Mouse (Mus musculus): Measurements from ENCODE around the gene Gm20422.

Gene Gm20422

DNA sequence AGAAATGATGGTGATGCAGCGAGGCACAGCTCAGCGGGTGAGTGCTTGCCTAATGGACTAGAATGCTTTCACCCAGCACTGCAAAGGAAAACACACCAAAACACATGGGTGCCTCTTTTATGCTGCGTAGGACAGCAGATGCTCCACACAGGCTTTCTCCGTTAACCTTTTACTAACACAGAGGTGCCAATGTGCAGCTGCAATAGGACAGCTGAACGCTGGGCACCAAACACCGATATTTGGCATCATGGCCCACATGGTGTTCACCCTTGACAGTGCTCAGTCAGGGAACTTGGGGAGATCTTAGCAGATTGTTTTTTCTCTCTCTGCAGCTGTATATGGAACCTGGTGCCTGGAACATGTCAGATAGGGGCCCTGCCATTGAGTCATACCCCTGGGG, 20.2 kb upstream of the Gm20422 start:
- DNase-seq (ENCODE audit: inconsistent age in 2 of 2, low spot score in 1 of 2) = no peak

DNA sequence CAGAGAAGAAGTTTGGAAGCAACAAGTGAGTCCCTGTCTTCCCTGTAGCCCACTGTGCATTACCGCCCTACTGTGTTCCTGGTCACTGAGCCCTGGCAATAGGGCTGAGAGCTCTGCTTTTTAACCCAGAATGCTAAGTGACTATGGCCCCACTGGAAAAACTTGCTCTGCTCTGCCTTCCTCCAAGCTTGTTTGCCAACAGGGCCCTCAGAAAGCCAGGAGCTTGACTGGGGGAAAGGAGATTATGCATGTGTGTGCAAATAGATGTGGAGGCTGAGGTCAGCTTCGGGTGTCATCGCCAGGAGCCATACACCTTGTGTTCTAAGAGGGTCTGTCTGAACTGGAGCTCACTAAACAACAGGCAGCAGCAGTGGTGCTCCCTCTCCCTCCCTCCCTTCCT, 19.4 kb upstream of the Gm20422 start:
- no peak for DNase-seq (ENCODE audit: inconsistent age in 2 of 2, low spot score in 1 of 2)

DNA sequence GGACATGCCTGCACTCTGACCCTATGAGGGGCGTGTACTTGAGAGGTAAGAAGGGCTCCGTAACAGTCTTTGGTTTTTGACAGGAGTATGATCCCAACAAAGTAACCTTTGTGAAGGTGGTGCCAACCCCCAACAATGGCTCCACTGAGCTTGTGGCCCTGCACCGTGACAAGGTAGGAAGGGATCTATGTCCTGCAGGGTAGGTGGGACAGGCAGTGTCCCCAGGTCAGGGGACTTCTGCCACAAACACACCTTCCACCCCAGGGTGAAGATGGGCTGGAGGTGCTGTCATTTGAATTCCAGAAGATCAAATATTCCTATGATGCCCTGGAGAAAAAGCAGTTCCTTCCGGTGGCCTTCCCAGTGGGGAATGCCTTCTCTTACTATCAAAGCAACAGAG, 19.0 kb upstream of the Gm20422 start:
- DNase-seq (ENCODE audit: inconsistent age in 2 of 2, low spot score in 1 of 2) = no peak

DNA sequence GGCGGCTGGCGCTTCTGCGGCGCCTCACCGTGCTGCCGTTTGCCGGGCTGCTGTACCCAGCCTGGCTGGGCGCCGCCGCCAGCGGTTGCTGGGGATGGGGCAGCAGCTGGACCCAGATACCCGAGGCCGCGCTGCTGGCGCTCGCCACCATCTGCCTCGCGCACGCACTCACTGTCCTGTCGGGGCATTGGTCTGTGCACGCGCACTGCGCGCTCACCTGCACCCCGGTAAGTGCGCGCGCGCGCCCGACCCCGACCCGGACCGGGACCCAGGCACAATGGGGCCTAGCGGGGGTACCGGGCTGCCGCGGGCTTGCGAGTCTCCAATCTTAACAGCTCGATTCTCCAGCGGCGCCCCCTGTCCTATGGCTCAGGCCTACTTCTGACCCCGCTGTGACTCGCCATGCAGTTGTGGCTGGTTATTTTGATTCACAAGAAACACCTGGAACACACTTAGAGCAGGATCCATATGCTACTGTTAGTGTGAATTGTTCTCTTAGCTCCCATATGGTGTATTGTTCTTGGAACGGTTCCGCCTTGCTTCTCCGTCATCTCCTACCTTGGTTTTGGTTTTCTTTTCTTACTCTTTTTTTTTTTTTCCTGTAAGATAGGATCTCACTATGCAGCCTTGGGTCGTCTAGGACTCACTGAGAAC, 16.9 kb upstream of the Gm20422 start:
- no peak for DNase-seq (ENCODE audit: inconsistent age in 2 of 2, low spot score in 1 of 2)

DNA sequence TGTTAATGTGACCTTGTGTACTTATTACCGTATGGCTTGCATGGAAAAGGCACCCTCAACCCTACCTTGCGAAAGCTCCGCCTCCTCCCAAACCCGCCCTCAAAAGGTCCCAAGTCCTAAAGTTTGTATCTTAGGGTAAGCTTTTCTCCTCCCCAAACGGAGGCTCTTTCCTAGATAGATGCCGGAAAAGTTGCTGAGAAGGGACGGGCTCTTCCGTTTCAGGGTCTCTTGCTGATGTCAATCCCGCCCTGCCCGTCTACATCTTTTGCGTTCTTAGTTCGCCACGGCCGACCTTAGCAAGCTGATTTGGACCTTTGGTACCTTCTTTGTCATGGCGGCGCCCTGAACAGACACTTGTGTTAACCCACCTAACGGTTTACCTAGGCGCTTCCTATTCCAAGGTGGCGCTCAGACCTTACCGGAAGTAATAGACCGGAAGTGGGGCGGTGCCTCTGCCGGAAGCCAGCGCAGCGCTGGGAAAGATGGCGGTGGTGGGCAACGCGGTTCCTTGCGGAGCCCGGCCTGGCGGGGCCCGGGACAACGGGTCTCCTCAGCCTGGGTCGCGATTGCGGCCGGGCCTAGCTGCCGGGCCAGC, 16.2 kb upstream of the Gm20422 start, which contains the start of the genes Atp13a1 and Zfp866:
Atp13a1 (plus strand) TSS at position 391 of the 595 bp plus-strand sequence.
Zfp866 (minus strand) TSS at position 406 of the 595 bp plus-strand sequence.
- peak; percentile 92 to 97 for DNase-seq (ENCODE audit: inconsistent age in 2 of 2, low spot score in 1 of 2)

DNA sequence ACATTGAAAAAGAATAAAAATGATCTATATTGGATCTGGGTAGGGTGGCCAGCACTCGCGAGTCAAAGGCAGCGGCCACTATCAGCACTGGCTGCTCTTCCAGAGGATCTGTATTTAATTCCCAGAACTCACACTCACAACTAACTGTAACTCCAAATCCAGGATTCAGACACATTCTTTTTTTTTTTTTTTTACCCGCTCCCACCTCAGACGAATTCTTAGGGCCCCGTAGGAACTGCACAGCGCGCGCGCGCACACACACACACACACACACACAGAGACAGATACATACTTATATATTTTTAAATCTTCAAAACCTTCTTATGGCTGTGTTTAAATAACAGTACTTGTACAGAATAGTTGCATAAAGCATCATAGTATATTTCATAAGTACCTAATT, 15.7 kb upstream of the Gm20422 start:
- DNase-seq (ENCODE audit: inconsistent age in 2 of 2, low spot score in 1 of 2) = no peak

DNA sequence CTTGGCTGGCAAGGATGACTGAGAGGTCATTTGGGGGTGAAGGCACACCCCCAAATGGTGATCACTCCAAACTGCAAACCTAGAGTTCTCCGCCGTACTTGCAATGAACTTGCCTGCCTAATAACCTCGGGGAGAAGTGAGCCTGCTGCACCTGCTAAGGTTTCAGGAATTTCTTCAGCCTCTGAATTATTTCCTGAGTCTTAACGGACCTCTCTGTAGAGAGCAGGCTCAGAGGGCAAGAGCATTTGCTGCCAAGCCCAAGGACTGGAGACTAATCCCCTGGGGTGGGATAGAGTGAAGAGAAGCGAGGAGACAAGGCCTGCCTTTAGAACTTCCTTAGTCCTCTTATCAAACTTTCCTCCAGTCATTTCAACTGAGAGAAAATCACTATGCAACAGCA, 15.0 kb upstream of the Gm20422 start:
- DNase-seq (ENCODE audit: inconsistent age in 2 of 2, low spot score in 1 of 2) = no peak

DNA sequence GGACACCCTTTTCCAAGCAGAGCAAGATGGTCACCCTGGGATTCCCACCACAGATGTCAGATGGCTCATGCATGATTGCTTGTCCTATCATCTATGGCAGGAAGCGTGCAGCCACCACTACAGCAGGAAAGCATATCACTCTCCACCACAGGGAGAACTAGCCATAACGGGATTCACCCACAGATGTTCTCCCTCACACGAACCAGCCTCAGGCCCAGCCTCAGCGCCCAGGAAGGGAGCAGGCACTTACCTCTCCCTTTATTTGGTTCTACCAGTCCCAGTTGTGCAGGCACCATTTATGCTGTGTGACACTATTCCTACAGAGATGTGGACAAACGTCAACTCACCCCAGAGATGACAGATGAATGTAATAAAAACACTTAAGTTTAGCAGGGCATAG, 14.4 kb upstream of the Gm20422 start:
- DNase-seq (ENCODE audit: inconsistent age in 2 of 2, low spot score in 1 of 2) = no peak

DNA sequence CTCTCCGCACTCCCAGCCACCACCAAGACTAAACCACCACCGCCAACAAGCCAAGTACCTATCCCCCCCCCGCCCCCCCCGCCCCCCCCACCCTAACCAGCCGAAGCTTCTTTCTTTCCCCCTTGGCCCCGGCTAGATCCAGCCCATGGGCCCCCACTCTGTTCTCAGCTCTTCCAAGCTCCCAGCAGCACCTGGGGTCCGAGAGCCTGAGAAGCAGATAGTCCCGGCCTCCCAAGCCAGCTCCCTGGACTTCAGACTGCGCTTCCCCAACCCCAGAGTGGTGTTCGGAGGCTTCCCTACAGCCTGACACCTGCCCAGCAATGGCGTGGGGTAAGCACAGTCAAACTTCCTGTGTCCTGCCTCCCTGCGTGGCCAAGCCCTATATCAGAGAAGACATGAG, 2.4 kb upstream of the Gm20422 start:
- DNase-seq (ENCODE audit: inconsistent age in 2 of 2, low spot score in 1 of 2) = no peak

DNA sequence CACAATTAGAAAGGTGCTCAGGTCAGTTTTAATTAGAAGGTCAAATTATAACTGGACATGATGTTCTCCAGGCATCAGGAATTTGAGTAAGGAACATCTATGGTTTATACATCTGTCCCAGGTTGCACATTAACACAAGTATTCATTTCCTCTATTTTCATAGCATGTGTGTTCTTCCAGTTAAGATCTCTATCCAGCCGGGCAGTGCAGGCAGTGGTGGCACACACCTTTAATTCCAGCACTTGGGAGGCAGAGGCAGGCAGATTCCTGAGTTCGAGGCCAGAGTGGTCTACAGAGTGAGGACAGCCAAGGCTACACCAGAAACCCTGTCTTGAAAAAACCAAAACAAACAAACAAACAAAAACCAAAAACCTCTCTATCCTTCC, 456 bp upstream of the Gm20422 start:
- no peak for DNase-seq (ENCODE audit: inconsistent age in 2 of 2, low spot score in 1 of 2)

DNA sequence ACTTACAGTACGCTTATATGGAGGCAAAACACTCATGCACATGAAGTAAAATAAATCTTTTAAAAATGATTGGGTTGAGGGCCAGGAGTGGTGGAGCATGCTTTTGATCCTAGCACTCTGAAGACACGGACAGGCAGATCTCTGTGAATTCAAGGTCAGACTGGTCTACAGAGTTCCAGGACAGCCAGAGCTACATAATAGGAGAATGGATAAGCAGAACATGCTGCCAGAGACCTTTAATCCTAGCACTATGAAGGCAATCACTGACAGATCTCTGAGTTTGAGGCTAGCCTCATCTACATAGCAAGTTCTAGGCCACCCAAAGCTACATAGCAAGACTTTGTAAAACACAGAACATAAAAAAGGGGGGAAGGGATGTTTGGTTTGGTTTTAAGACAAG, 2.6 kb downstream of the Gm20422 start:
- DNase-seq (ENCODE audit: inconsistent age in 2 of 2, low spot score in 1 of 2) = no peak

DNA sequence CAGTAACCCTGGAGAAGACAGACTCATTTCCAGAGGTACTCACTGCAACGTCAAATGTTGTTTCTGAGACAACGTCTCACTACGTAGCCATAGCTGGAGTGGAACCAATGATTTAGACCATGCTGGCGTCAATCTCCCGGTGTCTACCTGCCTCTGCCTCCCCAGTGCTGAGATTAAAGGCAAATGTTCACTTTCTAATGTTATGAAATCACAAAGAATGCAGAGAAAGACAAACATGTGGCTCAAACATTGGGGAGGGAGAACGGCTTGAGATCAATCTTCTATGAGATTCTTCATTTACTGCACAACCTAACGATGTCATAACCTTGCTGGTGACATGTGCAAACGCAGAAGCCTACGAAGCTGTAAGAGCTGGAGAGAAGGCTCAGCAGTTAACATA, 3.5 kb downstream of the Gm20422 start:
- no peak for DNase-seq (ENCODE audit: inconsistent age in 2 of 2, low spot score in 1 of 2)

DNA sequence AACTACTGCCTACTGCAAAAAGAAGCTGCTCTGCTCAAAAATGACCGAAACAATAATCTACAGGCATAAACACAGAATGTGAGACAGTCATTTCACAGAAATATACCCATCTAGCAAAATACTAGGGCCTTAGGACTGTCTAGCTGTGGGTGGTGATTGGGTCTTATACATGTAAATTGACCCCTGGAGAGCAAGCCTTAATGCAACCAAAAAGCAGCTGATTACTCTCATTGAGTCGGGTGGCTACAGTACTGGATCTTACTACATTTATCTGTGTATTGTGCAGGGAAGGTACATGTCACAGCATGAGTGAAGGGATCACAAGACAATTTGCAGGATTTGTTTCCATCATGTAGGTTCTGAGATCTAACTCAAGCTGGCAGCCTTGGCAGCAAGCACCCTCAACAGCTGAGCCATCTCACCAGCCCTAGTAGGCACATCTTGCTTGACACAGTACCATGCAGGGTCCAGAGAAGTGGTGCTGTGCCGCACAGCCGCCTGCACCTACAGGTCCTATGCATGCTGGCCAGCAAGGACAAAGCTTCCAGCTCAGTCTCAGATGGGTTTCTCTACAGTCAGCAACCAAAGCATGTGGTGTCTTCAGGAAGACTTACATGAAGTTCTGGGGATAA, 12.8 kb downstream of the Gm20422 start:
- DNase-seq (ENCODE audit: inconsistent age in 2 of 2, low spot score in 1 of 2) = no peak

DNA sequence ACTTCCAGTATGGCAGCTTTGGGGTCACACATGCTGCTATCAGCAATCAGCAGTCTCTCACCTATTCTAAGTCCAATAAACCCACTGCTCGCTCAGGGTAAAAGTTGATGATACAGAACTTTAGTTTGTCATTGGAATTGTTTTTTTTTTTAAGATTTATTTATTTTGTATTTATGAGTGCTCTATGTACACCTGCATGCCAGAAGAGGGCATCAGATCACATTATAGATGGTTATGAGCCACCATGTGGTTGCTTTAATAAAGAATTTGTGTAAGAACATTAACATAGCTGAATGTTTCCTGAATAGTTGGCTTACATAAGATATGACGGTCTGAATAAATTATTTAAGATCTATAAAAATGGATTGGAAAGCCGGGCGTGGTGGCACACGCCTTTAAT, 16.4 kb downstream of the Gm20422 start:
- no peak for DNase-seq (ENCODE audit: inconsistent age in 2 of 2, low spot score in 1 of 2)

DNA sequence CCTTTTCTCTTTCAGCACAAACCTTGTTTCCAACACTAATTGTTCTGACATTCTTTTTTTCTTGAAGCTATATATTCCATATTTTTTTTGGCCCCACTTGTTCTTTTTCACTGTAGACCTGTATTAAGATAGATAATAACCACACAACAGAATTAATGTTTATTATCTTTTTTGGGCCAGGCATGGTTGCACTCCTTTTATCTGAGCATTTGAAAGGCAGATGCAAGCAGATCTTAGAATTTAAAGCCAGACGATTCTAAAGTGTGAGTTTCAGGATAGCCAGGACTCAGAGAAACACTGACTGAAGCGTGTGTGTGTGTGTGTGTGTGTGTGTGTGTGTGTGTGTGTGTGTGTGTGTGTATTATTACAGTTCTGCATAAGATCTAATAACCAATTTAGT, 22.2 kb downstream of the Gm20422 start:
- no peak for DNase-seq (ENCODE audit: inconsistent age in 2 of 2, low spot score in 1 of 2)

DNA sequence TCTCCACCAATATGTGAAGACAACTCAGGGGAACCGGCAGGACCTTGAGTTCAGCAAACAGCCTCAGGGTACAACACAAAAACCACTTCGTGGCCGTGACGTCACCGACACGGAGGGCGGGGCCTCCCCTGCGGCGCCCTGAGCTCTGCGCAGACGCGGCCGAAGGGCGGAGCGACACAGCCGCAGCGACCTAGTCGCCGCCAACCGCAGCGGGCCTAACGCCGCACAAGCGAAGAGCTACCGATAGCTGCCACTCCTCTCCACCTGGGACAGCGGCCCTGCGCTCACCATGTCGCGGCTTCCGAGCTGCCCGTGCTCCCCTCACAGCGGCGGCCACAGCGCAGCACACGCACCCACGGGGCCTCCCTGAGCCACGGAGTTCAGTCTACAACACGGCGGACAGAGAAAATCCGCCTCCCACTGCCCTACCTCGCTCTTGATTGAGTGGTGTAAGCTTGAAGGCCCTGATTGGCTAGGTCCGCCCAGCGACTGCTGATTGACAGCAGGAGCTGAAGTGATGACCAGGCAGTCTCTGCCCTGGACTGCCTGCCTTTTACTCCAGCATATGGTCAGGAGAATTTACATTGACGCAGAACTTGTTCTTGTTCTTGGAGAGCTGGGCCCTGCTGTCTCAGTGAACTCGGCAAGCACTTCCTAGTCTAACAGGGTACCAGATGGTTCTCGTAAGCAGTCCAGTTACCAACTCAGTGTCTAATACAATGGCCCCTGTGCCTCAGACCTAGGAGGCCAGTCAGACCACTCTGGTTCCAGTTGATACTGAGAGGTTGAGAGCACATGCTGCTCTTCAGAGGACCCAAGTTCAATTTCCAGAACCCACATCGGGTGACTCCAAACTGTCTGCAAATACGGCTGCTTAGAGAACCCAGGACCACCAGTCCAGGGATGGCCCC, 24.9 kb downstream of the Gm20422 start, which contains the start of gene Zfp963:
Zfp963 (minus strand) TSS at position 427 of the 911 bp plus-strand sequence.
- DNase-seq (ENCODE audit: inconsistent age in 2 of 2, low spot score in 1 of 2) = peak; percentile 96 to 98

DNA sequence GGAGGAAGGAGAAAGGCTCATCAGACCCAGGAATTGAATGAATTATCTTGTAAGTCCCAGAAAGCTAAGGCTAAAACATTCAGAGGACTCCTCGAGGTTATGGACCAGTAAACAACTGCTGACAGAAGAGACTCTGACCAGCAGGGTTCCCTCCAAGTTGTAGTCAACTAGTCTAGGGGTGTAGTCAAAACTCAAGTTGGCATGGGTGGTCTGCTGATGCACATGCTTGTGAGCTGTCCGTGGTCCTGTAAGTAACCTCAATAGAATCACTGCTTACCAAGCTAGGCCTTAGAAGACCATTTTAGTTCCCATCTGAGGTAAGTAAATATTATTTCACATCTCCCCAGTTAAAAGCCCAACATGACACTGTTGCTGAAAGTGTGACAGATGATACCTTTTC, 33.5 kb downstream of the Gm20422 start:
- DNase-seq (ENCODE audit: inconsistent age in 2 of 2, low spot score in 1 of 2) = no peak

DNA sequence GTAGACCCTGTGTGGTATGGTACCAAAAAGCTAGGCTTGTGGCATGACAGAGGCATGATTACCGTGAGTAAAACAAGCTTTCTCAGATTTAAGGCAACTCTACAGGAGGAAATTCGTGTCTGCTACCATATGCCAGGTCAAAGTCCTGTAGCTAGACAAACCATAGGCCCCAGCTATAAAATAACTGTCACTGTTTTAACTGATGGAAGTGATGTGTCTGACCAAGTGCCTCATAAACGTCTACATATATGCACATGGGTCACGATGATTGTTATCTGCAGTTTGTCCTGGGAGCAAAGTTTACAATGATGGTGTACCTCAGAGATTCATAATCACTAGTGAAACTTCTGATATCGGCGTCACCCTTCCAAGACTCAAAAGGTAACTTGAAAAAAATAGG, 33.9 kb downstream of the Gm20422 start:
- DNase-seq (ENCODE audit: inconsistent age in 2 of 2, low spot score in 1 of 2) = no peak

DNA sequence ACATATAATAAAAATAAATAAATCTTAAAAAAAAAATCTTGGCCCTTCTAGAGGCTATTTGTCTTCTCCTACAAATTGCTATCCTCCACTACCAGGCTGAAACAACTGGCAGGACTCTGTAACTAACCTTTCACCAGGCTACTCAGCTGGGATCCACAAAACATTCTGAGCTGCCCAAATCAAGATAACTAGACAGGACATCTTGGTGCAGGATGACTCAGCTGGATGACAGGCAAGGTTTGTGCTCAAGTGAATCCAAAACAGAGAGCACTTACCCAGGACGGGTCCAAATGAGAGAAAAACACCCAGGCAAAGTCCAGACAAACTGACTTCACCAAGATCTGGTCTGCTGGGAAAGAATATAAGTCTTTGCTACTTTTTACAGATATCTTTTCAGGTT, 39.2 kb downstream of the Gm20422 start:
- DNase-seq (ENCODE audit: inconsistent age in 2 of 2, low spot score in 1 of 2) = peak in 1 of 2 experiments; percentile 24

DNA sequence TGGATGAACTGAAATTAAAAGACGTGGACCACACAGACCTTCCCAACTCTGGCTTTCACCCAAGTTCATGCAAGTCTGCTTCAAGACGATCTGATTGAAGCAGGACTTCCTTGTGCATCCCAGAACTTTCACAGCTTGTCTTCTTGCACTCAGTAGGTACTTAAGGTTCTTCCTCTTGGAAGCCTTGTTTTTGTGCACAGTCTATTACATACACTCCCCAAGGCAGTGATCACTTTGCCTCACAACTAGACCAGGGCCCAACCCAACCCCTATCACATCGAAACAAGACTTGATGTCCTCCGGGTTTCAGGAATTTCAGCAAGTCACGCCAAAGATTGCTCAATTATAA, 57.5 kb downstream of the Gm20422 start:
- no peak for DNase-seq (ENCODE audit: inconsistent age in 2 of 2, low spot score in 1 of 2)

DNA sequence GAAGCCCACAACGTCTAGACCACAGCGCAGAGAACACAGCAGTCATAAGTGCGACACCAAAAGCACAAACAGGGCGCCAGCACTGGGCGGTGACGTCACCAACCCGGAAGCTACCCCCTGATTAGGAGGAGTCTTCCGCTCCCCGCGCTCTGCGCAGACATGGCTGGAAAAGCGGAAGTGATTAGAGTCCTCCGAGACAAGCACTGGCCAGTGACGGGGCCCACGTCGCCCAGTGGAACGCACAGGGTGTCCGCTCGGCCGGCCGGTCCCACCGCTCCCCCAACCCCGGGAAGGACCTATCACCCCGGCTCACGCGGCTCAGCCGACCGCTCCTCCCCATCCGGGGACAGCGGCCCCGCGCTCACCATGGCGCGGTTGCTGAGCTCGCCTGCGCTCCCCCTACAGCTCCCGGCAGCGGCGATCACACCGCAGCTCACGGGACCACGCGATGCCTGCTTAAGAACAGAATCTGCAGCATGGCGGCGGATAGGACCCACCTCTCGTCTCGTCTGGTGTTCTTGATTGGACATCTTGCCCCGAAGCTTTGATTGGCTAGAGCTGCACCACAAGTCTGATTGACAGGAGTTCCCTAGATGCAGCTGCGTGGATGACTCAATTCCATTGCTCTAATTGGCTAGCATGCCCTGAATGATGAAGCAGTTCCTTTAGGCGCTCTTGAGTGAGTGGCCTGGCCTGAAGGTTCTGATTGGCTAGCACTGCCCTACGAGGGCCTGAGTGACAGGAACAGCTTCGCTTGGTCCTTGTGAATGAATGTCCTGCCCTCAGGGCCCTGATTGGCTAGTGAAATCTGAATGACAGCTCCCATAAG, 58.1 kb downstream of the Gm20422 start:
- DNase-seq (ENCODE audit: inconsistent age in 2 of 2, low spot score in 1 of 2) = peak; percentile 96 to 98
